Mouse (Mus musculus): ENCODE measurements around the gene Cnrip1.
"Not testable (repeated sequence)": the region's sequence is repeated elsewhere in the genome, so short reads cannot be mapped to it uniquely, and the experiment has no call there.

Gene Cnrip1

GRCm38 (mm10) chr11:17012948-17013347 lies 38.4 kb upstream of the Cnrip1 start:
- TF ChIP-seq CTCF (conservative IDR thresholded peaks at IDR 0.05; ENCODE audit: low read length) = no peak
- no peak for TF ChIP-seq POU5F1 (IDR thresholded peaks at IDR 0.05; ENCODE audit: borderline replicate concordance, low read length)
- TF ChIP-seq NANOG (IDR thresholded peaks at IDR 0.05; ENCODE audit: borderline replicate concordance, low read length) = no peak
- Histone ChIP-seq H3K4me1 (replicated peaks; ENCODE audit: low read depth, low read length) (no peaks in the 10 kb centered on the region), H3K36me3 (ENCODE audit: insufficient read depth, low read length) (no peaks in the 10 kb centered on the region), H3K27me3 (ENCODE audit: insufficient read depth, low read length) (no peaks in the 10 kb centered on the region), H3K4me3 (replicated peaks; ENCODE audit: low read length) (no peak overlapping the region), H3K9me3 (ENCODE audit: low read length) (no peaks in the 10 kb centered on the region; the same call in 1 of the 2 replicates)

GRCm38 (mm10) chr11:17019328-17019727 lies 32.1 kb upstream of the Cnrip1 start:
- H3K27me3 ChIP-seq (ENCODE audit: insufficient read depth, low read length) = no peaks in the 10 kb centered on the region
- no peaks in the 10 kb centered on the region for H3K4me1 ChIP-seq (replicated peaks; ENCODE audit: low read depth, low read length)
- TF ChIP-seq CTCF (conservative IDR thresholded peaks at IDR 0.05; ENCODE audit: low read length) (0 out of 2 replicates have a peak, but pooled peaks have one; percentile 23), NANOG (IDR thresholded peaks at IDR 0.05; ENCODE audit: borderline replicate concordance, low read length) (no peak), POU5F1 (IDR thresholded peaks at IDR 0.05; ENCODE audit: borderline replicate concordance, low read length) (no peak)
- H3K36me3 ChIP-seq (ENCODE audit: insufficient read depth, low read length) = no peaks in the 10 kb centered on the region
- no peak overlapping the region for H3K4me3 ChIP-seq (replicated peaks; ENCODE audit: low read length)
- peaks cover 11% of the 10 kb centered on the region for H3K9me3 ChIP-seq (ENCODE audit: low read length)

- TF ChIP-seq NANOG (IDR thresholded peaks at IDR 0.05; ENCODE audit: borderline replicate concordance, low read length) (no peak), CTCF (conservative IDR thresholded peaks at IDR 0.05; ENCODE audit: low read length) (no peak), POU5F1 (IDR thresholded peaks at IDR 0.05; ENCODE audit: borderline replicate concordance, low read length) (no peak)
- Histone ChIP-seq H3K36me3 (ENCODE audit: insufficient read depth, low read length) (no peaks in the 10 kb centered on the region), H3K4me1 (replicated peaks; ENCODE audit: low read depth, low read length) (no peaks in the 10 kb centered on the region), H3K4me3 (replicated peaks; ENCODE audit: low read length) (no peak overlapping the region), H3K27me3 (ENCODE audit: insufficient read depth, low read length) (no peaks in the 10 kb centered on the region), H3K9me3 (ENCODE audit: low read length) (peaks cover 11% of the 10 kb centered on the region; the same call in 1 of the 2 replicates)
Observed at GRCm38 (mm10) chr11:17023206-17023605, 28.2 kb upstream of the Cnrip1 start.

GRCm38 (mm10) chr11:17023984-17024383 lies 27.4 kb upstream of the Cnrip1 start:
- Histone ChIP-seq H3K4me1 (replicated peaks; ENCODE audit: low read depth, low read length) (no peaks in the 10 kb centered on the region), H3K4me3 (replicated peaks; ENCODE audit: low read length) (no peak overlapping the region), H3K27me3 (ENCODE audit: insufficient read depth, low read length) (no peaks in the 10 kb centered on the region), H3K36me3 (ENCODE audit: insufficient read depth, low read length) (no peaks in the 10 kb centered on the region), H3K9me3 (ENCODE audit: low read length) (0 out of 2 replicates have a peak, but pooled peaks cover 4% of the 10 kb centered on the region)
- no peak for TF ChIP-seq CTCF (conservative IDR thresholded peaks at IDR 0.05; ENCODE audit: low read length)
- no peak for TF ChIP-seq NANOG (IDR thresholded peaks at IDR 0.05; ENCODE audit: borderline replicate concordance, low read length)
- TF ChIP-seq POU5F1 (IDR thresholded peaks at IDR 0.05; ENCODE audit: borderline replicate concordance, low read length) = no peak

GRCm38 (mm10) chr11:17045806-17046205 lies 5.6 kb upstream of the Cnrip1 start:
- Histone ChIP-seq H3K27me3 (ENCODE audit: insufficient read depth, low read length) (no peaks in the 10 kb centered on the region), H3K9me3 (ENCODE audit: low read length) (no peaks in the 10 kb centered on the region), H3K36me3 (ENCODE audit: insufficient read depth, low read length) (no peaks in the 10 kb centered on the region), H3K4me3 (replicated peaks; ENCODE audit: low read length) (no peak overlapping the region), H3K4me1 (replicated peaks; ENCODE audit: low read depth, low read length) (no peaks in the 10 kb centered on the region)
- TF ChIP-seq CTCF (conservative IDR thresholded peaks at IDR 0.05; ENCODE audit: low read length) = no peak
- TF ChIP-seq POU5F1 (IDR thresholded peaks at IDR 0.05; ENCODE audit: borderline replicate concordance, low read length) = no peak
- TF ChIP-seq NANOG (IDR thresholded peaks at IDR 0.05; ENCODE audit: borderline replicate concordance, low read length) = no peak

- Histone ChIP-seq H3K27me3 (ENCODE audit: insufficient read depth, low read length) (peaks cover 14% of the 10 kb centered on the region), H3K4me1 (replicated peaks; ENCODE audit: low read depth, low read length) (peaks cover 15% of the 10 kb centered on the region), H3K9me3 (ENCODE audit: low read length) (no peaks in the 10 kb centered on the region), H3K4me3 (replicated peaks; ENCODE audit: low read length) (peak overlapping the region; percentile 77), H3K36me3 (ENCODE audit: insufficient read depth, low read length) (no peaks in the 10 kb centered on the region)
- no peak for TF ChIP-seq CTCF (conservative IDR thresholded peaks at IDR 0.05; ENCODE audit: low read length)
- no peak for TF ChIP-seq NANOG (IDR thresholded peaks at IDR 0.05; ENCODE audit: borderline replicate concordance, low read length)
- no peak for TF ChIP-seq POU5F1 (IDR thresholded peaks at IDR 0.05; ENCODE audit: borderline replicate concordance, low read length)
Observed at GRCm38 (mm10) chr11:17052476-17053049, 1.2 kb downstream of the Cnrip1 start.

- not testable (repeated sequence) for H3K36me3 ChIP-seq (ENCODE audit: insufficient read depth, low read length); H3K9me3 ChIP-seq (ENCODE audit: low read length); H3K4me3 ChIP-seq (replicated peaks; ENCODE audit: low read length); H3K27me3 ChIP-seq (ENCODE audit: insufficient read depth, low read length); H3K4me1 ChIP-seq (replicated peaks; ENCODE audit: low read depth, low read length)
Observed at GRCm38 (mm10) chr11:17069360-17069759, 18.0 kb downstream of the Cnrip1 start.

GRCm38 (mm10) chr11:17075656-17076055 lies 24.3 kb downstream of the Cnrip1 start:
- Histone ChIP-seq H3K4me1 (replicated peaks; ENCODE audit: low read depth, low read length) (no peaks in the 10 kb centered on the region), H3K36me3 (ENCODE audit: insufficient read depth, low read length) (no peaks in the 10 kb centered on the region), H3K9me3 (ENCODE audit: low read length) (no peaks in the 10 kb centered on the region), H3K4me3 (replicated peaks; ENCODE audit: low read length) (no peak overlapping the region), H3K27me3 (ENCODE audit: insufficient read depth, low read length) (no peaks in the 10 kb centered on the region)
- TF ChIP-seq NANOG (IDR thresholded peaks at IDR 0.05; ENCODE audit: borderline replicate concordance, low read length) (no peak), POU5F1 (IDR thresholded peaks at IDR 0.05; ENCODE audit: borderline replicate concordance, low read length) (no peak), CTCF (conservative IDR thresholded peaks at IDR 0.05; ENCODE audit: low read length) (no peak)

- TF ChIP-seq CTCF (conservative IDR thresholded peaks at IDR 0.05; ENCODE audit: low read length) (no peak), NANOG (IDR thresholded peaks at IDR 0.05; ENCODE audit: borderline replicate concordance, low read length) (no peak), POU5F1 (IDR thresholded peaks at IDR 0.05; ENCODE audit: borderline replicate concordance, low read length) (no peak)
- H3K36me3 ChIP-seq (ENCODE audit: insufficient read depth, low read length) = no peaks in the 10 kb centered on the region
- peaks cover 12% of the 10 kb centered on the region for H3K4me1 ChIP-seq (replicated peaks; ENCODE audit: low read depth, low read length)
- H3K4me3 ChIP-seq (replicated peaks; ENCODE audit: low read length) = no peak overlapping the region
- H3K9me3 ChIP-seq (ENCODE audit: low read length) = no peaks in the 10 kb centered on the region
- H3K27me3 ChIP-seq (ENCODE audit: insufficient read depth, low read length) = no peaks in the 10 kb centered on the region
Observed at GRCm38 (mm10) chr11:17082086-17082485, 30.7 kb downstream of the Cnrip1 start.

All from E14TG2a.4 (cell line).